Mouse (Mus musculus) ES-Bruce4 (cell line): ENCODE results near the gene Itpkc. TPM values are rescaled to one million over a fixed set of nuclear protein-coding genes. Genes with fewer than 3 reads are reported as not detected.

Source experiments
- H3K27ac ChIP-seq: 2 replicates; pipeline ENCODE4 v1.5.1; 2012; ENCODE audit warnings: low read length, inconsistent platforms; ENCODE audit not compliant: insufficient read depth
- H3K27me3 ChIP-seq: 2 replicates; pipeline ENCODE4 v1.6.1; 2012; ENCODE audit warnings: mild to moderate bottlenecking, low read length, inconsistent platforms; ENCODE audit not compliant: control insufficient read depth, poor library complexity, insufficient read depth, severe bottlenecking
- H3K36me3 ChIP-seq: 2 replicates; pipeline ENCODE4 v1.6.1; 2012; ENCODE audit warnings: inconsistent platforms, mild to moderate bottlenecking, low read length, moderate library complexity; ENCODE audit not compliant: control insufficient read depth, poor library complexity, insufficient read depth, severe bottlenecking
- H3K4me1 ChIP-seq: one replicate; pipeline ENCODE4 v1.8.1; 2011; ENCODE audit warnings: low read length; ENCODE audit not compliant: control insufficient read depth, insufficient read depth
- H3K4me3 ChIP-seq: 2 replicates; pipeline ENCODE4 v1.5.1; 2011; ENCODE audit warnings: low read depth, mild to moderate bottlenecking, low read length
- H3K9ac ChIP-seq: 2 replicates; pipeline ENCODE4 v1.6.1; 2012; ENCODE audit warnings: low read depth, mild to moderate bottlenecking, inconsistent platforms; ENCODE audit not compliant: poor library complexity, severe bottlenecking
- H3K9me3 ChIP-seq: replicated peaks from 2 replicates; pipeline ENCODE4 v1.6.1; 2012; ENCODE audit warnings: mild to moderate bottlenecking, low read length, inconsistent platforms; ENCODE audit not compliant: control insufficient read depth, poor library complexity, insufficient read depth, severe bottlenecking
- CTCF ChIP-seq: IDR thresholded peaks from one replicate; pipeline ENCODE4 v1.8.1; 2011; ENCODE audit warnings: low read depth, low read length
- EP300 ChIP-seq: IDR thresholded peaks from 2 replicates; pipeline ENCODE4 v1.6.1; 2011; ENCODE audit warnings: low read depth, low read length; ENCODE audit not compliant: insufficient read depth
- POLR2A ChIP-seq: IDR thresholded peaks from one replicate; pipeline ENCODE4 v1.8.1; 2011; ENCODE audit warnings: low read length; ENCODE audit not compliant: insufficient read depth
- polyA plus RNA-seq: library from polyadenylated mRNA; stranded (reverse); fragments of >200 nt; gene quantifications from 2 replicates; pipeline ENCODE4 v1.2.4, GENCODE M21; 2011; ENCODE audit warnings: low read depth; ENCODE audit not compliant: missing spikeins, insufficient read depth, insufficient read length

The Itpkc gene
- polyA plus RNA-seq, 1 experiment = 11.3 TPM

- no peaks in the 10 kb centered on the region for H3K36me3 ChIP-seq
- peak within 1 kb of the TSS; percentile 82 for H3K9ac ChIP-seq
- H3K9me3 ChIP-seq = no peaks in the 10 kb centered on the region
- peak within 1 kb of the TSS; percentile 97 for H3K4me3 ChIP-seq
- peak within 1 kb of the TSS; percentile 42; the same call in 1 of the 2 replicates for H3K27ac ChIP-seq
- H3K4me1 ChIP-seq = no peaks in the 10 kb centered on the region
- no peaks in the 10 kb centered on the region for H3K27me3 ChIP-seq
- TF ChIP-seq EP300 (no peak), POLR2A (no peak), CTCF (no peak)
These were observed 61.6 kb downstream of the Itpkc start, which contains the start of gene Egln2 for GRCm38 (mm10) chr7:27166614-27167474. Gene Egln2 (minus strand): TSS chr7:27166802.

GRCm38 (mm10) chr7:27166229-27166613 lies 62.2 kb downstream of the Itpkc start:
- TF ChIP-seq CTCF = no peak
- TF ChIP-seq POLR2A = peak; percentile 14
- no peaks in the 10 kb centered on the region for H3K4me1 ChIP-seq
- H3K27me3 ChIP-seq = no peaks in the 10 kb centered on the region
- H3K9me3 ChIP-seq = no peaks in the 10 kb centered on the region
- H3K27ac ChIP-seq = peak overlapping the region; percentile 42; the same call in 1 of the 2 replicates
- peak overlapping the region; percentile 82 for H3K9ac ChIP-seq
- H3K4me3 ChIP-seq = peak overlapping the region; percentile 97
- no peaks in the 10 kb centered on the region for H3K36me3 ChIP-seq

GRCm38 (mm10) chr7:27165696-27166095 lies 62.8 kb downstream of the Itpkc start:
- Histone ChIP-seq H3K36me3 (no peaks in the 10 kb centered on the region), H3K4me1 (no peaks in the 10 kb centered on the region), H3K9ac (peak overlapping the region; percentile 82), H3K9me3 (no peaks in the 10 kb centered on the region), H3K4me3 (peak overlapping the region; percentile 97), H3K27ac (peak overlapping the region; percentile 42; the same call in 1 of the 2 replicates), H3K27me3 (no peaks in the 10 kb centered on the region)
- no peak for TF ChIP-seq POLR2A
- no peak for TF ChIP-seq CTCF
- no peak for TF ChIP-seq EP300

GRCm38 (mm10) chr7:27165007-27165655 lies 63.3 kb downstream of the Itpkc start:
- Histone ChIP-seq H3K9me3 (no peaks in the 10 kb centered on the region), H3K4me3 (peak overlapping the region; percentile 97), H3K36me3 (no peaks in the 10 kb centered on the region), H3K4me1 (peaks cover 1% of the 10 kb centered on the region), H3K9ac (peak overlapping the region; percentile 82), H3K27me3 (no peaks in the 10 kb centered on the region), H3K27ac (no peak overlapping the region)
- TF ChIP-seq CTCF (no peak), EP300 (no peak), POLR2A (no peak)

GRCm38 (mm10) chr7:27164112-27164947 lies 64.1 kb downstream of the Itpkc start:
- Histone ChIP-seq H3K36me3 (no peaks in the 10 kb centered on the region), H3K9ac (peak overlapping the region; percentile 82), H3K9me3 (no peaks in the 10 kb centered on the region), H3K4me1 (peaks cover 2% of the 10 kb centered on the region), H3K27ac (no peak overlapping the region), H3K4me3 (peak overlapping the region; percentile 97), H3K27me3 (no peaks in the 10 kb centered on the region)
- TF ChIP-seq POLR2A (no peak), EP300 (no peak)
